Mouse (Mus musculus): ENCODE data around the gene 1700017D01Rik. TPM values are rescaled to one million over a fixed set of nuclear protein-coding genes. Genes with fewer than 3 reads are reported as not detected.
A peak's percentile ranks its signal among the peaks of the same experiment; 100 is the strongest.
"Not testable (repeated sequence)": the region's sequence is repeated elsewhere in the genome, so short reads cannot be mapped to it uniquely, and the experiment has no call there.

The 1700017D01Rik gene
- polyA plus RNA-seq, 1 experiment: not detected

DNA sequence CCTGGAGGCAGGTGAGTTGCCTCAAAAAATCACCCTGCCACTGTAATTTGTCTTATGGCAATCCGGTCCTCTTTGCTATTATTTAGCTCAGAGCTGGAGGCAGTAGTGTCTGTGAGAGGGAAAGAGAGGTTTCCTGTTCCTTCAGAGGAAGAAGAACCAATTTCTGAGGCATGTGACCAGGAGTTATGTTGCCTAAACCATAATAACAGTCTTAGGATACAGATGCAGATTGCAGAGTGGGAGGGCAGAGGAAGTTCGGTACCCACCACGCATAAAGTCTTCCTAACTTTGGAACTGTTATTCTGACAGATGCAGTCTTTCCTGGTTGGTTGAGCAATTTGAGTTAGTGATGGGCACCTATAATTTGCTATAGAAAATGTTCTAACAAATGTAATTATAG, 32.3 kb downstream of the 1700017D01Rik start:
- Histone ChIP-seq H3K4me3 (ENCODE audit: insufficient read depth, low read length) (no peak overlapping the region), H3K4me1 (ENCODE audit: control insufficient read depth, insufficient read depth, low read length) (no peaks in the 10 kb centered on the region), H3K27ac (ENCODE audit: insufficient read depth, low read length) (no peak overlapping the region)
- TF ChIP-seq POLR2A (IDR thresholded peaks at IDR 0.05; ENCODE audit: extremely low read depth, insufficient read depth, low read length) (no peak), CTCF (IDR thresholded peaks at IDR 0.05; ENCODE audit: extremely low read depth, insufficient read depth, low read length) (no peak)

DNA sequence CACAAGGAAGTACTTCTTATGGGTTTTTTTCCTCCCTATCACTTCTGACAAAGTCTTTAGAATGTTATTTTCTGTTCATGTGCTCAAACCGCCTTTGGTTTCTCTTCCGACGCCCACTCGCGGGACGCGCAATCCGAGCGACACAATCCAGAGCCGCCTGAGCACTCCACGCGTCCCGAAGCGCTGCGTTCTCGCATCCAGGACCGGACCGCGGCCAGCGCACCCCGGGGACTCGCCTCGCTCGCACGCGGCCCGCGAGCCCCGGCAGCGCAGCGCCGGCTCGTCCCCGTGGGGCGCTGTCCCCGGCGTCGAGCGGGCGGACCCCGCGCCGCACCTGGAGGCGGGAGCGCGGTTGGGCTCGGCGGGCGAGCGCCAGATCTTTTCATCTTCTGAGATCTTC, 38.5 kb downstream of the 1700017D01Rik start:
- not testable (repeated sequence) for H3K27ac ChIP-seq (ENCODE audit: insufficient read depth, low read length); H3K4me3 ChIP-seq (ENCODE audit: insufficient read depth, low read length); H3K4me1 ChIP-seq (ENCODE audit: control insufficient read depth, insufficient read depth, low read length)

DNA sequence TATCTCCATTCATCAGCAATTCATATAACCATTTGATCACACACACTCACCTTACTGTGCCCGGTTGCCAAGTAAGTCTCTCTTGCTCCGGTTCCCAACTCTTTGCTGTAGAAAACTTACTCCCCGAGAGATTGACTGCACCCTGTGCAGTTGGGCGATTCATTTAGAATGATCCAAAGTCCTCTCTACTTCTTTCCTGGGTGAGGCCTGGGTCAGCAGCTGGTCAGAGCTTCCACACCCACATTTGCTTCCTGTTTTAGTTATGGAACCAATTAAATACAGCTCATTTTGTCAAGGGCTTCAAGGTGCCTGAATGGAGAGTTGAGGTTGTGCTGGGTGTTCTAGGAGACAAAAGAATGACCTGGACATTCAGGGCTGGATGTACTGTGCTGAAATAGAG, 49.7 kb downstream of the 1700017D01Rik start, which contains the start of gene Ms4a8a:
Gene Ms4a8a, minus strand, starts transcription at position 169 of the 400 bp plus-strand sequence.
- H3K4me3 ChIP-seq (ENCODE audit: insufficient read depth, low read length): no peak within 1 kb of the TSS
- H3K27ac ChIP-seq (ENCODE audit: insufficient read depth, low read length): no peak within 1 kb of the TSS
- H3K4me1 ChIP-seq (ENCODE audit: control insufficient read depth, insufficient read depth, low read length): no peaks in the 10 kb centered on the region
- no peak for TF ChIP-seq POLR2A (IDR thresholded peaks at IDR 0.05; ENCODE audit: extremely low read depth, insufficient read depth, low read length)
- no peak for TF ChIP-seq CTCF (IDR thresholded peaks at IDR 0.05; ENCODE audit: extremely low read depth, insufficient read depth, low read length)

DNA sequence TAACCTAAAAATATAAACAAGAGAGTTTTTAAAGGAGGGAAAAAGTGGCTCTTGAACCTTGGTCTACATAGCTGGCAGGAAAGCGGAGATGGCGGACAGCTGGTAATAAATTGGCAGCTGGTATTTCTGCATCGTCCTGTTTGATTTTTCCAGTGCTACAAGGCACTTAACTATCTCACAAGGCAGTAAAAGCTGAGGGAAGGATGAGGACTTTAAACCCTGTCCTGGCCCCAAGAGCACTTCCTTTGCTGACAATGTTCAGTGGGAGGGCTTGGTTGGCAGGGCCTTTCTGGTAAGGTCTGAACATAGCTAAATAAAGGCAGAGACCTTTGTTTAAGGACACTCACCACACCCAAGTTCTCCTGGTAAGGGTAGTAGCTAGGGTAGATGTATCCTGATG, 60.3 kb downstream of the 1700017D01Rik start:
- Histone ChIP-seq H3K4me3 (ENCODE audit: insufficient read depth, low read length) (no peak overlapping the region), H3K4me1 (ENCODE audit: control insufficient read depth, insufficient read depth, low read length) (no peaks in the 10 kb centered on the region), H3K27ac (ENCODE audit: insufficient read depth, low read length) (no peak overlapping the region)
- TF ChIP-seq POLR2A (IDR thresholded peaks at IDR 0.05; ENCODE audit: extremely low read depth, insufficient read depth, low read length) (no peak), CTCF (IDR thresholded peaks at IDR 0.05; ENCODE audit: extremely low read depth, insufficient read depth, low read length) (no peak)

DNA sequence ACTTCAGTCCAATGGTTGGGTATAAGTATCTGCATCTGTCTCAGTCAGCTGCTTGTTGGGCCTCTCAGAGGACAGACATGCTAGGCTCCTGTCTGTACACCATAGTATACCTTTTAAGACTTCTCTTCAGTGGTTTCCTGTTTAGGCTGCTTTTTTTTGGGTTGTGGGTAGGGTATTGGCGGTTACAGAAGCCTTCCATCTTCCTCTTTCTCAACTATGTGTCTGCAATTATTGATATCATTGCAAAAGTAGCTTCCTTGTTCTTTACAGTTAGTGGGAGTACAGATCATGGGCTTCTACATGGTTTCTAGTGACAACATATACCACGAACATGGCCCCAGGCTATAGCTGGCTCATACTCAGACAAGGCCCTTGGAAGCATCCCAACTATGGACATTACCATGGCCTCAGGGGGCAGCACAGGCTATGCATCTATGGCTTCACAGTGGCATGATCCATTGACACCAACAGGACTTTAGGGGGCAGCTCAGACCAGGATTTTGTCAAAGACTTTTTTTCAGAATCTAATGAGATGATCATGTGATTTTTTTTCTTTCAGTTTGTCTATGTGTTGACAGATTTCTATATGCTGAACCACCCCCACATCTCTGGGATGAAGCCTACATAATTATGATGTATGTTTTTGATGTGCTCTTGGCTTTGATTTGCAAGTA, 65.3 kb downstream of the 1700017D01Rik start:
- TF ChIP-seq CTCF (IDR thresholded peaks at IDR 0.05; ENCODE audit: extremely low read depth, insufficient read depth, low read length) (no peak), POLR2A (IDR thresholded peaks at IDR 0.05; ENCODE audit: extremely low read depth, insufficient read depth, low read length) (no peak)
- Histone ChIP-seq H3K27ac (ENCODE audit: insufficient read depth, low read length) (no peak overlapping the region), H3K4me1 (ENCODE audit: control insufficient read depth, insufficient read depth, low read length) (no peaks in the 10 kb centered on the region), H3K4me3 (ENCODE audit: insufficient read depth, low read length) (no peak overlapping the region)

DNA sequence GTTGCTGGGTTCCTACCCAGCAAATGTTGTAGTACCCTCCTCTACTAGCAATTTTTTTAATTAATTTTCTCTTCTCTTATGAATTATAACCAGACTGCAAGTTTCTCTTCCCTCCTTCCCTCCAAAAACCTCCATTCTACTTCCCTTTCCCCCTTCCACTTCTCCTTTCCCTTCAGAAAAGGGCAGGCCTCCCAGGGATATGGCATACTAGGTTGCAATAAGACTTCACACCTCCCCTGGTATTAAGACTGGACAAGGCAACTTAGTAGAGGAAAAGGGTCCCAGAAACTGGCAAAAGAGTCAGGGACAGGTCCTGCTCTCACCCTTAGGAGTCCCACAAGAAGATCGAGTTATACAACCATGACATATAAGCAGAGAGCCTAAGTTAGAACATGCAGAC, 69.8 kb downstream of the 1700017D01Rik start:
- Histone ChIP-seq H3K27ac (ENCODE audit: insufficient read depth, low read length) (no peak overlapping the region), H3K4me1 (ENCODE audit: control insufficient read depth, insufficient read depth, low read length) (no peaks in the 10 kb centered on the region), H3K4me3 (ENCODE audit: insufficient read depth, low read length) (no peak overlapping the region)
- TF ChIP-seq CTCF (IDR thresholded peaks at IDR 0.05; ENCODE audit: extremely low read depth, insufficient read depth, low read length): no peak
- TF ChIP-seq POLR2A (IDR thresholded peaks at IDR 0.05; ENCODE audit: extremely low read depth, insufficient read depth, low read length): no peak

DNA sequence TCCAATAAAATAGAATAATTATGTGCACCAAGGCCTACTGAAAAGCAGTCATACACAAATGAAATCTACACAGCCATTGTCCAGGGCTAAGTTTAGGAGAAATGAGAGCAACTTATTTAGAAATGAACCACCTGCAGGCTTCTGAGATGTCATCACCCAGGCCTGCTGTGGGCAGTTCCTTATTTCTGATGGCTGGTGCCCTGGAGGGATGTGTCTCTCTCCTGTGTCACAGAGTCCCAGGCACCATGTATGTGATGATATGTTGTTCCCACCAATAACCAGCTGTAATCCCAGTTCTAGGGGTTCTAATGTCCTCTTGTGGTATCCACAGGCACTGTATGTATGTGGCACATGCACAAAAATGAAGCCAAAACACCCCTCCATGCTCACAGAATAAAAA, 70.7 kb downstream of the 1700017D01Rik start:
- no peak for TF ChIP-seq CTCF (IDR thresholded peaks at IDR 0.05; ENCODE audit: extremely low read depth, insufficient read depth, low read length)
- no peak overlapping the region for H3K4me3 ChIP-seq (ENCODE audit: insufficient read depth, low read length)
- no peaks in the 10 kb centered on the region for H3K4me1 ChIP-seq (ENCODE audit: control insufficient read depth, insufficient read depth, low read length)
- H3K27ac ChIP-seq (ENCODE audit: insufficient read depth, low read length): no peak overlapping the region

DNA sequence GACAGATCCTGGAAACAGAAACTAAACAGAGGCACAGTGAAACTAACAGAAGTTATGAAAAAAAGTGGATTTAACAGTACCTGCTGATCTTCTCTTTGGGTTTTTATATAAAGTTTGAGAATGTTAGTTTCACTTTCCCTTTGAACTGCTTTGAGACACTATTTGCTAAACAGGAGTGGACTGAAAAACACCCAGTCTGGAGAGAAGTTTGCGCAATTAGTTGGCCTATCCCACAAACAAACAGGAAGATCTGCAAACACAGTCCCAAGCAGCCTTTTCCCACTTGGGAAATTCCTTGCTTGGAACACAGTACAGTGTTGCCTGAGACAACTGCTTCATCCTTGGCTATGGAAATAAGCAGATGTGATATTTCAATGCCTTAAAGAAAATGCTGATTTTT, 75.0 kb downstream of the 1700017D01Rik start:
- H3K27ac ChIP-seq (ENCODE audit: insufficient read depth, low read length); H3K4me1 ChIP-seq (ENCODE audit: control insufficient read depth, insufficient read depth, low read length); H3K4me3 ChIP-seq (ENCODE audit: insufficient read depth, low read length): not testable (repeated sequence)

DNA sequence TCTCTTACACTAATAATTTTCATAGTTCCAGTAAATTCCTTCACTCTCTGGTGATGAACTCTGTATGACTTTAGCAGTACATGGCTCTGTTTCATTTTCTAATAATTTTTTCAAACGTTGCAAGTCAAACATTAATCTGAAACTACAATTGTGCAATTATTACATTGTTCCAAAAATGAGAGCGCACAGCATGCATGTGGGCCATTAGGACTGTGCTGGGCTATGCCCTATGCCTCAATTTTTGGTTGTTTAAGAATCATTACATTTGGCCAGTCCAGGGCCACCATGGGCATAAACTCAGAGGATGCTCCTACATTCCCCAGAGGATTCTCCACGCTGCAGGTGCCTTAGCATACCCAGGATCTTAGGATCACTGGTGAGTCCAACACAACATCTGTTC, 77.4 kb downstream of the 1700017D01Rik start:
- Histone ChIP-seq H3K4me3 (ENCODE audit: insufficient read depth, low read length) (no peak overlapping the region), H3K4me1 (ENCODE audit: control insufficient read depth, insufficient read depth, low read length) (no peaks in the 10 kb centered on the region), H3K27ac (ENCODE audit: insufficient read depth, low read length) (no peak overlapping the region)
- TF ChIP-seq POLR2A (IDR thresholded peaks at IDR 0.05; ENCODE audit: extremely low read depth, insufficient read depth, low read length) (no peak), CTCF (IDR thresholded peaks at IDR 0.05; ENCODE audit: extremely low read depth, insufficient read depth, low read length) (no peak)

DNA sequence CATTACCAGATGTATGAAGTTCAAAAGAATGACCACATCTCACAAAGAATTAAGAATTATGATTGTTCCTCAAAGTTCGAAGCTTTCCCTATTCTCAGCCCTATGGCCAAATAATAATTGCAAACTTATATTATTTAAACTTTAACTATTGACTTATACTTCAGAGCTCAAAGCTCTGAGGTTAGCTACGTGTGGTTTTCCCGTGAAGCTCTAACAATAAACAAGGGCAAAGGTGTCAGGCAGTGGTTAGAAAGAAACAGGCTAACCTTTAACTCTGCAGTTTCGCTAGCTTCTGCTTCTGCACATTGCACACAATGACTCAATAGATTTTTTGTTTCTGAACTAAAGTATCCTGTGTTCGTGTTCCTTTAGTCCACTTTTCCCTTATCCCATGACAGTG, 77.8 kb downstream of the 1700017D01Rik start:
- H3K4me1 ChIP-seq (ENCODE audit: control insufficient read depth, insufficient read depth, low read length): no peaks in the 10 kb centered on the region
- no peak overlapping the region for H3K4me3 ChIP-seq (ENCODE audit: insufficient read depth, low read length)
- TF ChIP-seq POLR2A (IDR thresholded peaks at IDR 0.05; ENCODE audit: extremely low read depth, insufficient read depth, low read length) (no peak), CTCF (IDR thresholded peaks at IDR 0.05; ENCODE audit: extremely low read depth, insufficient read depth, low read length) (no peak)
- no peak overlapping the region for H3K27ac ChIP-seq (ENCODE audit: insufficient read depth, low read length)

DNA sequence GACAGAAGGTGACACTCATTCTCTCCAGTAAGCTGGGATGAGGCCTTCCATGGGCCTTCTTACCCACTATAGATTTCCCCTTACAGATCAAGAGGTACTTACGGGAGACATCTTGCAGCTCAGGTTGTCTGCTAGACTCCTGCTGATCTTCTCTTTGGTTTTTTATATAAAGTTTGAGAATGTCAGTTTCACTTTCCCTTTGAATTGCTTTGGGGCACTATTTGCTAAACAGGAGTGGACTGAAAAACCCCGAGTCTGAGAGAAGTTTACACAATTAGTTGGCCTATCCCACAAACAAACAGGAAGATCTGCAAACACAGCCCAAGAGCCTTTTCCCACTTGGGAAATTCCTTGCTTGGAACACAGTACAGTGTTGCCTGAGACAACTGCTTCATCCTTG, 80.4 kb downstream of the 1700017D01Rik start:
- TF ChIP-seq POLR2A (IDR thresholded peaks at IDR 0.05; ENCODE audit: extremely low read depth, insufficient read depth, low read length): no peak
- no peak for TF ChIP-seq CTCF (IDR thresholded peaks at IDR 0.05; ENCODE audit: extremely low read depth, insufficient read depth, low read length)

More for the DNA sequence above, 80.4 kb downstream of the 1700017D01Rik start:
- Histone ChIP-seq H3K27ac (ENCODE audit: insufficient read depth, low read length) (peak overlapping the region; percentile 23; the same call in 1 of the 2 replicates), H3K4me1 (ENCODE audit: control insufficient read depth, insufficient read depth, low read length) (no peaks in the 10 kb centered on the region), H3K4me3 (ENCODE audit: insufficient read depth, low read length) (no peak overlapping the region)

Data from cortical plate, adult 2 months (tissue).